ENCODE assay signal across 16 mouse cellular contexts in the genomic region with DNA sequence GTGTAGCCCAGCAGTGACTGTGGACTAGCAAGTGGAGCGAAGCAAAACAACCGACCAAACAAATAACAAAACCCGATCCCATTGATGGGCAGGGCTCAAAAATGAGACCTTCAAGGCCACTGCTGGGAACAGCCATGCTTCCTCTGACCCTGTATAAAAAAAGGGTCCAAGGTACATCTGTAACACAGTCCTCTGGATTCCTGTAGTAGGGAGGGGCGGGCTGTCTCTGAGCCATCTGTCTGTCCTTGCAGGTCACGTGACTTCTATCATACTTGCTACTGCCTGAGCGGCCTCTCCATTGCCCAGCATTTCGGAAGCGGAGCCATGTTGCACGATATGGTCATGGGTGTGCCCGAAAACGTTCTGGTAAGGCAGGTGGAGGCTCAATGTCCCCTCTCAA.
"Had no signal": no experiment of that assay in that cellular context is flagged by ENCODE, and none has a peak within 500 bp of the region (broad histone marks: within the 10 kb centered on the region; RNA-seq: fewer than 3 reads in every experiment).

No protein-coding gene starts in this region.

- H3K4me1 ChIP-seq: midbrain, embryonic 15.5 days; stomach, embryonic 15.5 days had no signal

- ATAC-seq: lung, postnatal 0 days; midbrain, embryonic 15.5 days had no signal

- H3K4me2 ChIP-seq: midbrain, embryonic 15.5 days; neural tube, embryonic 13.5 days; stomach, embryonic 15.5 days had no signal

- DNase-seq: kidney, adult 8-10 months; kidney, postnatal 4 days; left cerebral cortex, postnatal 4 days; lung, adult 2 months; lung, postnatal 36 days; retina, postnatal 1 day; right cerebral cortex, postnatal 4 days; thymus, adult 2 months; thymus, postnatal 4 days had no signal

- H3K9ac ChIP-seq: liver, embryonic 14.5 days; midbrain, embryonic 15.5 days; neural tube, embryonic 13.5 days; stomach, embryonic 15.5 days had no signal

- H3K36me3 ChIP-seq: midbrain, embryonic 15.5 days had no signal

- H3K27me3 ChIP-seq: midbrain, embryonic 15.5 days; neural tube, embryonic 13.5 days; stomach, embryonic 15.5 days had no signal

- H3K9me3 ChIP-seq: midbrain, embryonic 15.5 days; neural tube, embryonic 13.5 days; stomach, embryonic 15.5 days had no signal

- H3K4me3 ChIP-seq: layer of hippocampus, adult 2 months; midbrain, embryonic 15.5 days; neural tube, embryonic 13.5 days; stomach, embryonic 15.5 days had no signal

- H3K27ac ChIP-seq: kidney, postnatal 0 days; layer of hippocampus, adult 2 months; liver, embryonic 14.5 days; midbrain, embryonic 15.5 days; neural tube, embryonic 13.5 days; stomach, embryonic 15.5 days had no signal
